13 mouse cellular contexts compared by ENCODE assay signal in genomic region chr2:167304651-167305381, GRCm38 (mm10). TPM values are rescaled to one million over a fixed set of nuclear protein-coding genes. Genes with fewer than 3 reads are reported as not detected.
A peak's percentile ranks its signal among the peaks of the same experiment; 100 is the strongest.
DNase-seq lines count a peak whose midpoint lies in the region; ATAC-seq and TF ChIP-seq lines count a peak whose summit lies in the region.
"Had no signal": no experiment of that assay in that cellular context is flagged by ENCODE, and none has a peak within 500 bp of the region (broad histone marks: within the 10 kb centered on the region; RNA-seq: fewer than 3 reads in every experiment).

No protein-coding gene starts in this region.

- H3K36me3 ChIP-seq in liver, postnatal 0 days (replicated peaks; ENCODE audit: insufficient read depth, low read length): peaks cover 32% of the 10 kb centered on the region
- peaks cover 42% of the 10 kb centered on the region for H3K36me3 ChIP-seq in forebrain, embryonic 12.5 days (replicated peaks)

- peaks cover 15% of the 10 kb centered on the region for H3K4me1 ChIP-seq in liver, postnatal 0 days (ENCODE audit: insufficient read depth)
- peaks cover 11% of the 10 kb centered on the region for H3K4me1 ChIP-seq in forebrain, embryonic 12.5 days

- no peak overlapping the region for H3K27ac ChIP-seq in liver, postnatal 0 days (ENCODE audit: low read depth)
- H3K27ac ChIP-seq in forebrain, embryonic 12.5 days: no peak overlapping the region
- H3K27ac ChIP-seq: hindbrain, embryonic 14.5 days; limb, embryonic 12.5 days had no signal

- no peaks in the 10 kb centered on the region for H3K9me3 ChIP-seq in liver, postnatal 0 days (ENCODE audit: low read length)
- H3K9me3 ChIP-seq in forebrain, embryonic 12.5 days: no peaks in the 10 kb centered on the region
- H3K9me3 ChIP-seq: limb, embryonic 12.5 days; megakaryocyte, embryonic 14.5 days had no signal

- intact Hi-C loops in gastrocnemius, postnatal 14 days (cut with DNase I; ENCODE audit: low total_unique reads): loop anchor here (5.0 kb wide), 1 partner anchor 32 kb away; no protein-coding TSS in a partner anchor

- ATAC-seq in liver, postnatal 0 days: peak; percentile 67
- ATAC-seq in forebrain, embryonic 12.5 days (ENCODE audit: low FRiP score): no peak

- DNase-seq in gastrocnemius, postnatal 25 days: peak; percentile 3
- no peak for DNase-seq in gastrocnemius, postnatal 14 days
- DNase-seq in liver, postnatal 0 days: no peak
- DNase-seq in liver: no peak
- DNase-seq in adrenal gland, postnatal 10 days: peak; percentile 6
- DNase-seq in cerebellum, postnatal 25 days: peak; percentile 8 to 11
- DNase-seq in lung, postnatal 36 days: no peak
- DNase-seq: lung, embryonic 14.5 days had no signal

- H3K9ac ChIP-seq in liver, postnatal 0 days (replicated peaks): no peak overlapping the region
- H3K9ac ChIP-seq in forebrain, embryonic 12.5 days: no peak overlapping the region
- H3K9ac ChIP-seq: hindbrain, embryonic 14.5 days; limb, embryonic 12.5 days; lung, embryonic 14.5 days had no signal

- no peaks in the 10 kb centered on the region for H3K27me3 ChIP-seq in liver, postnatal 0 days (ENCODE audit: insufficient read depth, low read length)
- H3K27me3 ChIP-seq in forebrain, embryonic 12.5 days: no peaks in the 10 kb centered on the region
- H3K27me3 ChIP-seq: limb, embryonic 12.5 days had no signal

- H3K4me3 ChIP-seq in liver, postnatal 0 days (ENCODE audit: low read depth, low read length): no peak overlapping the region
- no peak overlapping the region for H3K4me3 ChIP-seq in forebrain, embryonic 12.5 days (replicated peaks)
- H3K4me3 ChIP-seq: limb, embryonic 12.5 days; megakaryocyte, embryonic 14.5 days had no signal

- TF ChIP-seq EP300 in liver, postnatal 0 days (IDR thresholded peaks at IDR 0.05; ENCODE audit: low read depth): no peak

- 80% methylated on average over 16 of the region's 16 CpGs for WGBS in liver, postnatal 0 days (ENCODE audit: insufficient replicate concordance)
- WGBS in forebrain, embryonic 12.5 days: 82% methylated on average over 16 of the region's 16 CpGs

- TF ChIP-seq CTCF in liver, postnatal 0 days (IDR thresholded peaks at IDR 0.05; ENCODE audit: low read depth): no peak

- H3K4me2 ChIP-seq in liver, postnatal 0 days (ENCODE audit: low read depth, low read length): no peak overlapping the region
- H3K4me2 ChIP-seq in forebrain, embryonic 12.5 days: no peak overlapping the region
- H3K4me2 ChIP-seq: heart, embryonic 11.5 days; hindbrain, embryonic 14.5 days; limb, embryonic 12.5 days; lung, embryonic 14.5 days had no signal

RNA-seq across cellular contexts. Expression of gene B4galt5, which starts 44.2 kb away (rescaled TPM):
- 1 to 10 TPM; 9.8 to 10.0 TPM for total RNA-seq in gastrocnemius, postnatal 25 days (2021)
- 10 to 100 TPM; 15.0 to 17.6 TPM for total RNA-seq in gastrocnemius, postnatal 14 days (2021)
- 3.2 and 4.2 TPM in 2 replicates for polyA plus RNA-seq in liver, postnatal 0 days (2015; fragmentation: Nextera tagmentation; extraction: Ambion mirVana)
- 10 to 100 TPM; 55.5 to 76.9 TPM for total RNA-seq in adrenal gland, postnatal 10 days (2021)
- 7.6 and 13.4 TPM in 2 replicates for polyA plus RNA-seq in forebrain, embryonic 12.5 days (2016; fragmentation: Nextera tagmentation; extraction: Ambion mirVana)

Comparison
In these comparisons a context has a peak if more than half of its experiments do, and no peak if none do; other contexts are left out.
1. DNase-seq: peak in gastrocnemius, postnatal 25 days (single experiment), adrenal gland, postnatal 10 days (single experiment) and cerebellum, postnatal 25 days (2 of 2); none in gastrocnemius, postnatal 14 days (single experiment), liver, postnatal 0 days (single experiment), liver (single experiment) and lung, postnatal 36 days (single experiment).